Mouse (Mus musculus) CD4-positive, CD25-positive, alpha-beta regulatory T cell, adult 4 months (primary cell): ENCODE measurements at regions not wholly inside any gene's neighbourhood (a gene's known extent, or its start where the extent isn't known, plus 50 kb on each side); places are given as distances from the start of the nearest gene placed in this dataset.

ENCODE experiments used
- ATAC-seq: one replicate; pipeline ENCODE4 v1.8.0; 2017

DNA sequence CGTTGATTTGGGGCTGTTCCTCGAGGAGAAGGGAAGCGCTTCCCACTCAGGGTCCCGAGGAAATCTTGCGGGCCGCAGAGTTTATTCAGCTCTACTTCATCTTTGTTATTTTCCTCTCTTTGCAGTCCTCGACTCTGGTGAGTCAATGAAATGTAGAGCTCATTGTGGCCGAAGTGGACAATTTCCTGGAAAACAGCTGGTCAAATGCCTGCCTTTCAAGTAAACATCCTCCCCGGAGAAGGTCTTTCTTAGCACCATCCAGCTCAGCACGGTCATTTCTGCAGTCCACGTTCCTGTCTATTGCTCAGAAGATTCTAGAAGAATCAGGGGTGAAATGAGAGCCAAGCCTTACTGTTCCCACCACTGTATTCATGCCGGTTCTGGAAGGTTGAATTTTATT is 133.0 kb downstream of the Bcas1 start:
- ATAC-seq: no peak

DNA sequence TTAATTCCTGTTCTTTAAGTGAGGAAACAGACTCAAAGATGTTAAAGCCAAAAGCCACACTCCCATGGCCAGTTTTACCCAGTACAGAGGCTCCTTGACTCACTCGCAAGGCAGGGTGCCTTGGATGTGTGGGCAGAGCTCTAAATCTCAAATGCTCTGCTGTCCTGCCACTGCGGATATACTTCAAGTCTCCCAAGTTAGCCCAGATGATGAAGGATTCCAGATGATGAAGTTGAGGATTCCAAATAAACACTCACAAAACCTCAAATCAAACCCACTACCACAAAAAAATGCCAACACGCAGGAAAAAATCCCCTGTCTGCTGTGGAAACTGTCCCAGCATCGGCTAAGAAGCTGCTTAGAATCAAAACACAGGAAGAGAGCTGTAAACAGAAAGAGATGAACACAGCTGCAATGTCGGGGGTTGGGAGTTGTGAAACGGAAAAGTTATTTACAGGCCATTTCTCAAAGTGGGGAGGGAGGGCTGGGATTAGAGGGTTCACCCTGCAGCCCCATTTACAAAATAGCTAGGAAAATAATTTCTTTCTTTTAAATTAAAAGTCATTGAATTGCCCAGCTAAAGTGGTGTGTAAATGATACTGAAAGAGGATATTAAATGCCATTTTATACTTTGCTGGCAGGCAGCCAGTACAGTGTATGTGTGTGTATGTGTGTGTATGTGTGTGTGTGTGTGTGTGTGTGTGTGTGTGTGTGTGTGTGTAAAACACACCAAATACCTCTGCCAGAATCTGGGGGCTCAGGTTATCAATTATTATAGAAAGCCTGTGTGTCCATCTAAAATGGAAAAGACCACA is 135.6 kb downstream of the Bcas1 start:
- ATAC-seq: peak; percentile 63

DNA sequence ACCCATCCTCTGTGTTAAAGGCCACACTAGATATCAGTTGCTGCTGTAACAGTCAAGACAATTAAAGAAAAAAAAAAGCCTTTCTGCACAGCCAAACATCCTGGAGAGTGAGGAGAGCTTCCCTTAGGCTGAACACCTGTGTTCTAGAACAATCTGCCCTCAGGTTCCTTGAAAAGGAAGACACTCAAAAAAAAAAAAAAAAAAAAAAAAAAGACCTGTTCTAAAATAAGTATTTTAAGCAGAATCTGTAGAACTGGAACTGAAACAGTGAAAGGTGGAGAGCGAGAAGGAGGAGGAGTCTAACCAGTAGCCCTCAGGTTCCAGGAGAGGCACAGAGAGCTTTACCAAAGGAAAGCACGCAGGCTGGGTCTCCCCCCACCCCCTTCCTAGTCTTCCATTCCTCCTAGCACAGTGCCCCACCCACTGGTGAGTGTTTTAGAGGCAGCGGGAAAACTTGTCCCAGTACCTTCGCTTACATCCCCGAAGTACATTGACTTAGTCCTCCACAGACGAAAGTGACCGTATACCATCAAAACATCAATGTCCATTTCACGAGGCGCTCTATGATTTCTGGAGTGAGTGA is 138.2 kb downstream of the Bcas1 start:
- no peak for ATAC-seq

DNA sequence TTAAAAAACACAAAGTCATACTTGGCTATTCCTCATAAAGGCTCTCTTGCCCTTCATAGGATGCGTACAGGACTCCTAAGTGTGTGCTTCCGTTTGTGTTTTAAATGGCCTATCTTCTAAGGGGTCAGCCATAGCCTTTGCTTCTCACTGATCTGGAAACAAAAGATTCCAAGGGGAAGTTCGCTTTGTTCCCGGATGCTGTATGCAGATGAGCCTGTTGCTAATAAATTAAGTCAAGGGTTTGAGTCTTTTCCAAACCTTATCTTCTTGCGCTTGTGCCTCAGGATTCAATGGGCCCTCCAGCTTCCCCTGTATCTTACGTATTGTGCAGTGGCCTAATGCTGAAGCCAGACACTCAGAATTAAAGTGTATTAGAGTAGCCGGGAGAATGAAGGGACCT is 138.9 kb downstream of the Bcas1 start:
- no peak for ATAC-seq

DNA sequence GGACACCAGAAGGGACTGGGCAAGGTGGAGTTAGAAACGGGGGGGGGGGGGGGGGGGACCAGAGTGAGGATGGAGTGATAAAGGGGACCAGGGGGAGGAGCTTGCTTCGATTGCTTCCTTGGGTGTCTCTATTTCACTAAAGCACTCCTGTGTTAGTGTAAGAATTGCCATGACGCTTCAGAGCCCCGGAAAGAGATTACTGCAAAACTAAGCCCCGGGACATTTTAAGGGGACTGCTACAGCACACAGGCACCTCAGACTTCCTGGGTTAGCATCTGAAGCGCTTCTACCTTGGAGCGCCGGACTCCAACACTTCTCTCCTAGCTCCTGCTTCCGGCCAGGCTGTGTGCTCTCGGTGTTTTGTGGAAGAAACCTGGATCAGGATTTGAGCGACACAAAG is 139.4 kb downstream of the Bcas1 start:
- no peak for ATAC-seq

DNA sequence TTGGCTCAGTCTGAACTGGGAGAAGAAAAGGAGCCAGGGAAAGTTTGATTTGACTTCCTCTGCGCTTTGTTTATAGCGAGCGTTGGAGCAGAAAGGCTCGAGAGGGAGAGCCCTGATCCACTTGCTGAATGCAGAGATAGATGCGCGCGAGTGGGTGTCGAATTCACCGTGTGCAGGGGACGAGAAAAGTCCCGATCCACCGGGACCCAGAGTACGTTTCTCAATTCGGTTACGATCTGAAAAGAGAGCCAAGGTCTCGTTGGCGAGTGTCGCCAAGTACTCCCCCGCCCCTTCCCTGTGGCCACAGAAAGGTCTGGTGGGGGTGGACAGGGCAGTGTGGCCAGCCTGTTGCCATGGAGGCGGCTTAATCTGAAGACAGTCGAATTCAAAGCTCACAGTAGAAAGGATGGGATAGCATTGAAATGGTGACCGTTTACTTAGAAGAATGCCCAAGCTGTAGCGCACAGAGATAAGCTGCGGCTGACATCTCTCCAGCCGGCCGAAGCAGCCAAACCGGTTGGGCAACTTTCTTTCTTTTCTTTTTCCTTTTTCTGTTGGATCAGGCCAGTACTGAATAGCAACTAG is 139.5 kb upstream of the Zfp217 start:
- ATAC-seq: no peak

DNA sequence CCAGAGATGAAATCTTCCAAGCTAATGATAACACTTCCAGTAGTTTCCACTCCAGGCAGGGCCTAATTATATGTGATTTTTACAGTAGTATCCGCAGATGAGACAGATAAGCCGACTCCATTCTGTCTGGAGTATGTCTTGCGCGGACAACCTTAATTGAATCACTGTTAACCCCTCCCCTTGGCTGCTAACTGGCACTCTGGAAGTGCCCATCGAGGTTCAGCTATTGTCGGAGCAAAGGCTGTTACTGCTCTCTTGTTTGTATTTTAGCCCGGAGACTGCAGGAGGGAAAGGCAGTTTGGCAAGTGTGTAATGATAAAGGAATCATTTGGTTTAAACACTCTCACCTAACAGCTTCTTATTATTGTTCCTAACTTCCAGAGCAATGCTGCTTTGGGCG is 138.9 kb upstream of the Zfp217 start:
- no peak for ATAC-seq

DNA sequence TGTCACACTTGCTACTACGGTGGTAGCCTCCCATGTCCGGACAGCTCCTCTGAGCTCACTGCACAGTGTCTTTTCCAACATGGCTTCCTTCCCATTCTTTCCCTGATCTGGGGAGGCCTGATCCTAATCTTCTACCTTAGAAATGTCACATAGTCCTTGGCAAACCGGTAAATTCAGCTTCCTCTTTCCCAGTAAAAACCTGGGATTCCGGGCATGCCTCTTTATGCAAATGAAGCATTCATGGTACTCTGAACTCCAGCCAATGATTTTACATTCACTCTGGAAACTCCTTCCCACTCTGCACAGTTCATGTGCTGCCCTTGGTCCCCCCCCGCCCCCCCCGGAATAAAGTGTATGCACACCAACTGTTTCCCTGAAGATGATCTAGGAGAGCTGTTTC is 134.6 kb upstream of the Zfp217 start:
- ATAC-seq: no peak

DNA sequence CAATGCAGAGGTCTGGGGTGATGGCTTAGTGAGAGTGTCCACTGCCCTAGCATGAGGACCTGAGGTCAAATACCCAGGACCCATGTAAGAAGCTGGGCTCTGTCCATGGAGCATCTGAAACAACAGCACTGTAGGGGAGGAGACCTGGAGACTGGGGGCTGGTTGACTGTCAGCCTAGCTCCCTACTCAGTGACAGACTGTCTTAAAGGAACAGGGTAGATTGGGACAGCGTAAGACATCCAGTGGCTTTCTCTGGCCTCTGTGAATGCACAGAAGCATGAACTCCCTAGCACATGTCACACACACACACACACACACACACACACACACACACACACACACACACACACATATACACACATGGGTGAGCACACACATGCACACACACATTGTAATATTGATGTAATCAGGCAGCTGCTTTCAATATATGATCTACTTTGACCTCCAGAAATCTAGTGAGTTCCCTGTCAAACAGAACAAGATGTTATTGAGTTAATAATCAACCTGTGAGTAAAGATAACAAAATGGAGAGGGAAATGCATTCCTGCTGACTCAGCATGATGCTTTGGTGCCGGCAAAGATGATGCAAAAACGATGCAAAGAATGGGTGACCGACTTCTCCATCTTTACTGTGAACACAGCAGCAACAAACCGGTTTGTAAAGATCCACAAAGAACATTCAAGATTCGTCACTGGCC is 133.6 kb upstream of the Zfp217 start:
- ATAC-seq: no peak

DNA sequence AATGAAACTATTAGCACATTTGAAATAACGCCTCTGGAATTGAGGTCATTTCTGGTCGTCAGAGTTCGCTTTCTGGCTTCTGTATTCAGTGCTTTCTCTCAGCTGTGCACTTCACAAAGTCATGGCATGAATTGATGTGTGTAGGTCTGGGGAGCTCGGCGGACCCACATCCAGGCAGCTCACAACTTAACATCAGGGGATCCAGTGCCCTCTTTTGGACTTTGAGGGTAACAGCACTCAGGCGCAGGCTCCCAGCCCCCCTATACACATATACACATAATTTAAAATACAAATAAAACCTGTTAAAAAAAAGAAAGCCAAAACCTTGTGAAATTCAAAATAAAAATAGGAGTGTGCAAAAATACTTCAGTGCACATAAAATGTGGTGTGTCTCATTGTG is 132.8 kb upstream of the Zfp217 start:
- ATAC-seq: no peak

DNA sequence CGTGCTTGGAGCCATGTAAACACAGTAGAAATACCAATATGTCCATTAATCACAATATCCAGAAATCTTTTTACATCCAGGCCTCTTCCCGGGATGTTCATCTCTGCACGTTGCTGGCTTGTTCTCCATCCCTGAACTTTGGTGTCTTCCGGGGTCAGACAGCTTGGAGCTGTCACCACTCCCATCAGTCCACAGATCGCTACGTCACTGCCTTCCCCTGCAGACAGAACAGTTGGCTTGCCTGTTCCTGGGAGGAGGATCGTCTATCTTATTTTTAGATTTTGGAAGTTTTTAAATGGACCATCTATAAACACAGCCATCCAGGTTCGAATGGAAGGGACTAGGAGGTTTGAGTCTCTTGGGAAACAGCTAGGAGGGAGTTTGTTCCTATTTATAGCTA is 130.0 kb upstream of the Zfp217 start:
- ATAC-seq: no peak

DNA sequence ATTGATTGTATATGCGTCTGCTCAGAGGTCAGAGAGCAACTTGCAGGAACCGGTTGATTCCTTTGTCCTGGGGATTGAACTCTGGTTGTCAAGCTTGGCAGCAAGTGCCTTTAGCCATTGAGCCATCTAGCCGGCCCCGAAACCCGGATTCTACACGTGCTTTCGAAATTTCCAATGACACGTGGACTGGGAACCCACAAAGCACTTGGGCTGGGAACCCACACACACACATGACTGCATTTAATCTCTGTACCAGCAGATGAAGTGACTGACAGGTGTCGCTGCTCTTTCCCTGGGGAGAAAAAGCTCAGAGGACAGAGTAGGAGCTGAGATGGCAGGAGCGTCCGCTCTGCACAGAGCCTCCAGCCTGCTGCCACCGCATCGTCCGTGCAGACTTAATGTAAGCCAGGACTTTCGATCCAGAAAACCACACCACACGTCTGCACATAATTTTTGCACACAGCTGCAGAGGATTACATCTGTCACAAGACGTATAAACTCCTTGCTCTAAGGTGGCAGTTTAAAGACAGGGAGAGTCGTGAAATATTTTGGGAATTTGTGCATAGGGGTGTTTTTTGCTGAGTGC is 129.4 kb upstream of the Zfp217 start:
- ATAC-seq: no peak

DNA sequence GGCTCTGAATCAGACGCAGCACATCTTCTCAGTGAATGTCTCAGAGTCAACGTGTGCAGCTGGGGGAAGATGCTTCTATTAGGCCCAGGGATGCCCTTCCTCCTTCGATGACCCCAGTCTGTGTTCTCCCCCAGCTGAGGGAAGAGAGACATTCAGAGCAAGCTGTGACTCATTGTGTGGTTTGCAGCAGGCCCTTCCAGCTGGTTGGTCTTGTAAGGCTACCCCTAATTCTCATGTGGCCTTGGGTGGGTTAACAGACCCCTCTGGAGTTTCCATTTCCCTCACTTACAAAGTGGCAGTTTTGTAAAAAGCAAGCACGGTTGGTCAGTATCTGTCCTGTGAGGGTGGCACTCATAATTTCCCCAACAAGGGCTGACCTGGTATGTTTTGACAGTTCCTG is 127.8 kb upstream of the Zfp217 start:
- no peak for ATAC-seq

DNA sequence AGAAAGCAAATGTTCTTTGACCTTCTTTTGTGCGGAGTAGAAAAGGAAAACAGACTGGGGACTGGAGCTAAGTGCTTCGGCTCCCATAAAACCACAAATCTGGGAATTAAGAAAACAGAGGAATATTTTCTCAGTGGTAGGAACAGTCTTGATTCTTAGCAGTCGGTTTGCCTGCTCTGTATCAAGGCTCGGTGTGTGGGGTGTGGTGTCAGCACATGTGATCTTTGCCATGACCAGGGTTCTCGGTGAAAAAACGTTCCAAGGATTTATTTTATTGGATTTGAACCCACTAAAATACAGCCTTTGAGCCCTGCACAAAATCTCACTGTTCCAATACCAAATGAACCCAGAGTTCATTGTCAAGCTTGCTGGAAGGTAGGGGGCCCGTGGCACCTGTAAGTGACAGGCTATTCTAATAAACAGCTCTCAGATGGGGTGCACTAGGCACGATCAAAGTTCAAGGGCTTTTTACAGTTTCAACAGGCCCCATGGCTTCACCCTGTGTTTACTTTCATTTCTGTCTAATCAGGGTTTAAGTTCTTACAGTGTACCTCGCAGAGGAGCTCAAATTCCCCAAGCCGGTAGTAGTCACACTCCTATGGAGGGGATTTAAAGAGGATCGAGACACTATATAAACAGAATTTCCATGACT is 122.1 kb upstream of the Zfp217 start:
- ATAC-seq: no peak

DNA sequence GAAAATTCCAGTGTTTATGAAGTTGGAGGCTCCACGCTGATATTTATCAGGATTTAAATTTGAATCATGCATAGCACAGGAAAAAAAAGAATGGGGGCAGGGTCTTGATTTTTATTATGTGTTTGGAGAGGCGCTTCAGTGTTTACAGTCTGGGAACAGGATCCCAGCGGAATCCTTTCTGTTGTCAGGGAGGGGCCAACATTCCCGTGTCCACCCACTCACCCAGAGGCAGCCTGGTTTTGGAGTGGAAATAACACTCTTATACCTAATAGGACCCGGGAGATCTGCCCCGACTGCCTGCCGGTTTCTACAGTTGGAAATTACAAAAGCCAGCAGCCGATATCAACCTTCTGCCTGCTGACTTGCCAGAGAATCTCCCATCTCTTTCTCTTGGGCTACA is 120.2 kb upstream of the Zfp217 start:
- ATAC-seq: no peak

DNA sequence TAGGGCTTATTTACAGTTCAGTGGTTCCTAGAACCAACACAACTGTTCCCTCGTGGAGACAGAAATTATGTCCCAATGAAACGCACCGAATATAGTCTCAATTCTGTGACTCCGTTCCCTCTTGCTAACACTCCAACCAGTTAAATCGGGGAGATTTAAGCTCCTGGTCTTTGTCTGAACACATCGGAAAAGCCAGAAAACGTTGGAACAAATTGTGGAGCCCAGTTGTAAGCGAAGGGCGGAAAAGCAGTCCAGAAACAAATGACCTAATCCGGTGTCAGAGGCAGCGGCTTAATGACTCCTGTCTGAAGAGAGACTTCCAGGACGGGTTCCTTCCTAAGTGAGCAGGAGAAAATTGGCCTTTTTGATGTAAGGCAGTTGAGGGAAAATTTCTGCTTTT is 119.2 kb upstream of the Zfp217 start:
- ATAC-seq: no peak

DNA sequence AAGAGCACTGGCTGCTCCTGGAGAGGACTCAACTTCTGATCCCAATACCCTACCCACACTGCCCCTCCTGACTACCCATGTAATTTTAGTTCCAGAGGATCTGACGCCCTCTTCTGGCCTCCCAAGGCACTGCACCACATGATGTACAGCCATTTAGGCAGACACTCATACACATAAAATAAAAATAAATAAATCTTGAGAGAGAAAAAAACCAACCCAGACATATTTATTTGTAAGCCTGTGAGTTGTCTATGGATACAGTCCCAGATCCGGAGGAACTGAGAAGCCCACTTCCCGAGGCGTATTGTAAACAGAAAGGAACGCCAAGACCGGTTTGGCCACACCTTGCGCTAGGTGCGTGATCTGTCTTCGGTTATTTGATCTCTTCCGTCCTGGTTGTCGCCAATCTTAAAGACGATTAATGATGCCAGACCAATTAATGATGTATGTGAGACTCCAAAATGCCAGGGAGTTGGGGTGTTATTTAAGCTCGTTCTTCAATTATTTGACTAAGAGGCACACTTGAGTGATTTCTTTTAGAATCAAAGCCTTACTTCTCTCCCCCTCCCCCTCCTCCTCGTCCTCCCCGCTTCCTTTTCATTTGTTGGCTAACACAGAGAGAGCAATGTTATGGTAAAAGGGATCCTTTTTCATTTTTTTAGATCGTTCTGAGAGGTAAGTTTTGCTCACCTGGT is 118.7 kb upstream of the Zfp217 start:
- ATAC-seq: peak; percentile 43

DNA sequence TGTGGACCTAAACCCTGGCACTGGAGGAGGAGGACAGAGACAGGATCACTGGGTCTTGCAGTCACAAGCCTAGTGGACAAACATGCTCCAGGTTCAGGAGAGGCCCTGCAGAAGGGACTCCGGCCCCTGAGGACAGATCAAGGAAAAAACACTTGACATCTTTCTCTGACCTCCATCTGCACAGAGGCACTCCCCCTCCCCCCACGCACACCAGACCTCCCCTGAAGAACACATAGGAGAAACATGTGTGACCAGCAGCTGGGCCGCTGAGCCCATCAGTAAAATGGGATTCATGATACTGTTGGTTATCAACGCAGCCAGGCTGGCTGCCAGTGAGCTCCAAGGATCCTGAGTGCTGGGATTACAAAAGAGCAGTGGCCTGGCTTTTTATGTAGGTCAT is 115.7 kb upstream of the Zfp217 start:
- no peak for ATAC-seq

DNA sequence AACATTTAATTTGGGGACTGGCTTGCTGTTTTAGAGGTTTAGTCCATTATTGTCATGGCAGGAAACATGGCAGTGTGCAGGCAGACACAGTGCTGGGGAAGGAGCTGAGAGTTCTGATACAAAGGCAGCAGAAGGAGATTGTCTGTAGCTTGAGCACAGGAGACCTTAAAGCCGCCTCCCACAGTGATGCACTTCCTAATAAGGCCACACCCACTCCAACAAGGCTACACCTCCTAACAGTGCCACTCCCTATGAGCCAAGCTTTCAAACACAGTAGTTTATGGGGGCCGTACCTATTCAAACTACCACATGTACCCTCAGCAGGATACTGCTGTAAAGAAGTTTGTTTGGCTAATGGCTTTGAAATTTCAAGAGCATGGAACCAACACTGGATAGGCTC is 113.3 kb upstream of the Zfp217 start:
- no peak for ATAC-seq

DNA sequence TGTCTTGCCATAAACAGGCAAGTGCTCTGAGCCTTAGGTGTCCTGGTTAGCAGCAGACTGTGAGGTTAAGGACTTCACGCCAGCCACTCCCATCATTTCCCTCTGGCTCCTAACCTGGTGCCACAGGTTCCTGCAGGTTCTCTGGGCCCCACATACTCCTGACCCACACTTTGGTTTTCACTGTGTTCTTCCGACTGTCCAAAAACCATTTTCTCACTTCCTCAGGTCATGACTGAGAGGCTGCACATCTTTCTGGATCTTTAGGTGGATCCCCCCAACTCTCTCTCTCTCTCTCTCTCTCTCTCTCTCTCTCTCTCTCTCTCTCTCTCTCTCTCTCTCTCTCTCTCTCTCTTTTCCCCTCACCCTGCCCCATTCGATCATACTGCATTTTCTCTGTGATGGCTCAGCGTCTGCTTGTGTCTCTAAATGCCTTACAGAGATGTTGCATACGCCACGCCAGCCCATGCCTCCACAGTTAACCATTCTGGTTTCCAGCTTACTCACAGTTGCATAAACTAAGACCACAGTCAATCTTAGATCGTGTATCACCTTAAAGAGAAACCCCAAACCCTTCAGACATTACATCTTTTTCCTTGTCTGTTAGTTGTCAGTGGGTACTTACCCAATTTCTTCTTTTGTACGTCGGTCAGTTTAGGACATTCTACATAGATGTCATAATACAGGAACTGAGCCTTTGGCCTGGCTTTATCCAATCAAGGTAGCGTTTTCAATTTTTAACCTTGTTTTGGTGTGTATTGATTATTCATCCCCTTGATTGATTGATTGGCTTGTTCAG is 112.0 kb upstream of the Zfp217 start:
- no peak for ATAC-seq

DNA sequence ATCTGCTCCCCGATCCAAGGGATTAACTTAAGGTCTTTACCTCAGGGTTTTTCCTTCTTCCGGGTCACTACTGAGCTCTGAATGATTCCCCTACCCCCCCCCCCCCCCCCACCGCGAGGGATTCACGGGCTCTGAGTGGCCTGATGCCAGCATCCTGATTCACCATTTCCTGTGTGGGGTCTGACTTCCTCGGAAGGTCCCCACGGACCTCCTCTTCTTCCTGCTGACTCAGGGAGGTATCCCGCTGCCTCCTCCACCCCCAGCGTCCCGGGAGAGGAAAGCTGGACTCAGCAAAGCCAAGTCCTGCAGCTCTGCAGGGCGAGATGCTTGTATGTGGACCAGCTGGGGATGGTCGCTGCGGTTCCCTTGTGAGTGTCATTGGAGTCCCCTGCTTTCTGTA is 110.5 kb upstream of the Zfp217 start:
- no peak for ATAC-seq
